7 mouse cellular contexts compared by ENCODE assay signal in the genomic region with DNA sequence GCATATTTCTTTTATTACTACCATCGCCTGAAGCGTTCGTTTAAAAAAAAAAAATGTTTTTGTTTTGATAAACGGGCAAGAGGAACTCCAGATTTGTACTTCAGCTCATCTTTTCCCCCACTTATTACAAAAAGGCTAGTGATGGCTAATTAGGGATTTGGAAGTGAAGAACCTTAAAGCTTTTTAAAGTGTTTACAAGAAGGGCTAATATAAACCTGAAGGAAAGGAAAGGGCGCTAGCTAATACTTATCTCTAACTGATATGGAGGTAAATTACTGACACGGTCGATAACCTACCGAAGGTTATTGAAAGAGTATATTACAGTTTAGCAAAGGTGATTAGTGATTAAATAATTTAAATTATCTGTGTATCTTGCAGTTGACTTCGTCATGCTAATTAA. TPM values are rescaled to one million over a fixed set of nuclear protein-coding genes. Genes with fewer than 3 reads are reported as not detected.
DNase-seq lines count a peak whose midpoint lies in the region; ATAC-seq and TF ChIP-seq lines count a peak whose summit lies in the region.

No protein-coding gene starts in this region.

- no peak for TF ChIP-seq CTCF in lung, embryonic 14.5 days (IDR thresholded peaks at IDR 0.05; ENCODE audit: low read depth)

- 2% methylated on average over 9 of the region's 9 CpGs for WGBS in lung, embryonic 14.5 days
- WGBS in embryonic facial prominence, embryonic 14.5 days, result 2% methylated on average over 9 of the region's 9 CpGs
- under 1% methylated on average over 9 of the region's 9 CpGs for WGBS in intestine, embryonic 15.5 days
- under 1% methylated on average over 9 of the region's 9 CpGs for whole genome bisulfite sequencing in neural tube, embryonic 14.5 days

- no peaks in the 10 kb centered on the region for H3K9me3 ChIP-seq in lung, embryonic 14.5 days (ENCODE audit: low read depth, low read length)
- H3K9me3 ChIP-seq in embryonic facial prominence, embryonic 14.5 days (ENCODE audit: control insufficient read depth, low read length), result no peaks in the 10 kb centered on the region
- no peaks in the 10 kb centered on the region for H3K9me3 ChIP-seq in intestine, embryonic 15.5 days
- no peaks in the 10 kb centered on the region for H3K9me3 ChIP-seq in neural tube, embryonic 14.5 days (ENCODE audit: control insufficient read depth, low read length)

- no peaks in the 10 kb centered on the region for H3K36me3 ChIP-seq in lung, embryonic 14.5 days (ENCODE audit: insufficient read depth)
- H3K36me3 ChIP-seq in embryonic facial prominence, embryonic 14.5 days (ENCODE audit: control insufficient read depth, insufficient read depth, low read length), result no peaks in the 10 kb centered on the region
- H3K36me3 ChIP-seq in intestine, embryonic 15.5 days, result no peaks in the 10 kb centered on the region
- no peaks in the 10 kb centered on the region for H3K36me3 ChIP-seq in neural tube, embryonic 14.5 days (ENCODE audit: control insufficient read depth, insufficient read depth, low read length)

- peak overlapping the region; percentile 84 for H3K4me2 ChIP-seq in lung, embryonic 14.5 days
- H3K4me2 ChIP-seq in embryonic facial prominence, embryonic 14.5 days (ENCODE audit: low read depth, low read length), result peak overlapping the region; percentile 67
- H3K4me2 ChIP-seq in intestine, embryonic 15.5 days (replicated peaks), result peak overlapping the region; percentile 65
- peak overlapping the region; percentile 65 for H3K4me2 ChIP-seq in neural tube, embryonic 14.5 days (ENCODE audit: low read depth, low read length)

- peak overlapping the region; percentile 98 for H3K9ac ChIP-seq in lung, embryonic 14.5 days
- H3K9ac ChIP-seq in embryonic facial prominence, embryonic 14.5 days (ENCODE audit: low read depth, low read length), result peak overlapping the region; percentile 97
- peak overlapping the region; percentile 95 for H3K9ac ChIP-seq in intestine, embryonic 15.5 days
- peak overlapping the region; percentile 95 for H3K9ac ChIP-seq in neural tube, embryonic 14.5 days (replicated peaks; ENCODE audit: low read depth, low read length)

- no peaks in the 10 kb centered on the region for H3K4me1 ChIP-seq in lung, embryonic 14.5 days (ENCODE audit: insufficient read depth)
- peaks cover 11% of the 10 kb centered on the region for H3K4me1 ChIP-seq in embryonic facial prominence, embryonic 14.5 days (ENCODE audit: control insufficient read depth, insufficient read depth, low read length)
- peaks cover 5% of the 10 kb centered on the region; the same call in 1 of the 2 replicates for H3K4me1 ChIP-seq in intestine, embryonic 15.5 days (replicated peaks)
- peaks cover 12% of the 10 kb centered on the region; the same call in 1 of the 2 replicates for H3K4me1 ChIP-seq in neural tube, embryonic 14.5 days (ENCODE audit: control insufficient read depth, insufficient read depth, low read length)

- H3K4me3 ChIP-seq in lung, embryonic 14.5 days (ENCODE audit: low read depth, low read length), result peak overlapping the region; percentile 89
- H3K4me3 ChIP-seq in embryonic facial prominence, embryonic 14.5 days (ENCODE audit: low read depth, low read length), result peak overlapping the region; percentile 90
- peak overlapping the region; percentile 88 for H3K4me3 ChIP-seq in intestine, embryonic 15.5 days (replicated peaks)
- H3K4me3 ChIP-seq in neural tube, embryonic 14.5 days (ENCODE audit: low read depth, low read length), result peak overlapping the region; percentile 99

- no peak for DNase-seq in lung, embryonic 14.5 days
- no peak for DNase-seq in lung, postnatal 10 days
- DNase-seq in embryonic facial prominence, embryonic 14.5 days (ENCODE audit: low spot score), result no peak
- DNase-seq in ovary, postnatal 10 days (ENCODE audit: low spot score), result no peak
- no peak for DNase-seq in frontal cortex, postnatal 10 days (ENCODE audit: low spot score in 2 of 2)

- ATAC-seq in lung, embryonic 14.5 days (ENCODE audit: insufficient read depth), result no peak
- ATAC-seq in embryonic facial prominence, embryonic 14.5 days (ENCODE audit: low read depth), result no peak
- no peak for ATAC-seq in intestine, embryonic 15.5 days
- no peak for ATAC-seq in neural tube, embryonic 14.5 days (ENCODE audit: low read depth)

- H3K27me3 ChIP-seq in lung, embryonic 14.5 days (ENCODE audit: insufficient read depth, low read length), result no peaks in the 10 kb centered on the region
- H3K27me3 ChIP-seq in embryonic facial prominence, embryonic 14.5 days (replicated peaks; ENCODE audit: control insufficient read depth, insufficient read depth, low read length), result no peaks in the 10 kb centered on the region
- H3K27me3 ChIP-seq in intestine, embryonic 15.5 days (replicated peaks), result no peaks in the 10 kb centered on the region
- no peaks in the 10 kb centered on the region; the same call in 1 of the 2 replicates for H3K27me3 ChIP-seq in neural tube, embryonic 14.5 days (ENCODE audit: control insufficient read depth, insufficient read depth, low read length)

- H3K27ac ChIP-seq in lung, embryonic 14.5 days (ENCODE audit: low read depth), result peak overlapping the region; percentile 99
- peak overlapping the region; percentile 98 for H3K27ac ChIP-seq in embryonic facial prominence, embryonic 14.5 days (replicated peaks; ENCODE audit: low read depth, low read length)
- H3K27ac ChIP-seq in intestine, embryonic 15.5 days, result peak overlapping the region; percentile 100
- H3K27ac ChIP-seq in neural tube, embryonic 14.5 days (ENCODE audit: low read depth, low read length), result peak overlapping the region; percentile 99

RNA-seq across cellular contexts. Expression of a gene that starts 0.9 kb away (rescaled TPM):
- 85.4 and 89.4 TPM in 2 replicates for polyA plus RNA-seq in lung, embryonic 14.5 days (2014; fragmentation: Nextera tagmentation; extraction: Ambion mirVana)
- 72.8 and 81.4 TPM in 2 replicates for polyA plus RNA-seq in embryonic facial prominence, embryonic 14.5 days (2014; fragmentation: Nextera tagmentation; extraction: Ambion mirVana)
- 53.5 and 61.3 TPM in 2 replicates for polyA plus RNA-seq in intestine, embryonic 15.5 days (2015; fragmentation: Nextera tagmentation; extraction: Ambion mirVana)
- polyA plus RNA-seq in neural tube, embryonic 14.5 days (2014; fragmentation: Nextera tagmentation; extraction: Ambion mirVana), result 85.3 and 108 TPM in 2 replicates
